10 mouse cellular contexts compared by ENCODE assay signal in the genomic region with DNA sequence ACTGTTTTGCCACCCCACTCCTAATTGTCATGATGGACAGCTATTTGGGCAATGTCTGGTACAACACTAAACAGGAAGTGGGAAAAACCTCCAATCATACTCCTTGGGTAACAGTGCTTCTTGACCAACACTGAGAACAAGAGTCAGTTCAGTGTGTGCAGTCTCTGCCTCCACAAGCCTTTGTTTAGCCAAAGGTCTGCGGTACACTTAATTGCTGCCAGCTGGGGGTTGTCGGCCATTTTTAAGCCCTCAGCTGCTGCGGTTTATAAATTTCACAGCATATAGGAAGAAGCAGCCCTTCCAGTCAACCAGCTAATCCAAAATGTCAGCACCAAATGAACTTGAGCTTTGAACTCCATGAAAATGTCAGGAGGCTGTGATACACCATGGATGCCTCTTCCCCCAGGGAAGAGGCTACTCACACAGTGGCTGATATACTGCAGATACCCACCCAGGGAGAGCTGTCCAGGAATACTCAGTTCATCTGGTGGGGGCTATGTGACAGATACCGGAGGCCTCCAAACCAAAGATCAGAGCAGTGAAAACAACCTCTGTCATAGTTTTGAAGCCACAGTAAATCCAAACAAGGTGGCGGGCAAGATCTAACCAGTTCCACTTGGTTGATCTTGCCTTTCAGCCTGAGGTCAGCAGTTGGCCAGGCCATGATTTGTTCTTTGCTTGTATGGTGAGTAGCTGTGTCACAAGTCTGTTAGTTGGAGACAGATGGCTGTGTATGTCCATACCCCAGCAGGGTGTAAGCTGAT.
DNase-seq lines count a peak whose midpoint lies in the region; ATAC-seq and TF ChIP-seq lines count a peak whose summit lies in the region.
"Had no signal": no experiment of that assay in that cellular context is flagged by ENCODE, and none has a peak within 500 bp of the region (broad histone marks: within the 10 kb centered on the region; RNA-seq: fewer than 3 reads in every experiment).

No protein-coding gene starts in this region.

- peak overlapping the region; percentile 18; the same call in 1 of the 2 replicates for H3K27ac ChIP-seq in lung, embryonic 14.5 days (ENCODE audit: low read depth)
- H3K27ac ChIP-seq in embryonic facial prominence, embryonic 12.5 days = peak overlapping the region; percentile 30
- H3K27ac ChIP-seq in kidney, postnatal 0 days = peak overlapping the region; percentile 78

- peaks cover 10% of the 10 kb centered on the region; the same call in 1 of the 2 replicates for H3K4me1 ChIP-seq in lung, embryonic 14.5 days (ENCODE audit: insufficient read depth)
- peaks cover 51% of the 10 kb centered on the region for H3K4me1 ChIP-seq in embryonic facial prominence, embryonic 12.5 days
- H3K4me1 ChIP-seq in kidney, postnatal 0 days (replicated peaks; ENCODE audit: insufficient read depth, low read length) = peaks cover 46% of the 10 kb centered on the region

- WGBS in lung, embryonic 14.5 days = 52% methylated on average over 5 of the region's 5 CpGs
- WGBS in embryonic facial prominence, embryonic 12.5 days = 28% methylated on average over 5 of the region's 5 CpGs
- WGBS in kidney, postnatal 0 days = 30% methylated on average over 5 of the region's 5 CpGs

- no peak overlapping the region for H3K4me3 ChIP-seq in lung, embryonic 14.5 days (ENCODE audit: low read depth, low read length)
- H3K4me3 ChIP-seq in embryonic facial prominence, embryonic 12.5 days = no peak overlapping the region
- H3K4me3 ChIP-seq in kidney, postnatal 0 days (replicated peaks; ENCODE audit: low read depth, low read length) = no peak overlapping the region
- H3K4me3 ChIP-seq in myocyte = no peak overlapping the region

- H3K9me3 ChIP-seq in lung, embryonic 14.5 days (ENCODE audit: low read depth, low read length) = no peaks in the 10 kb centered on the region
- no peaks in the 10 kb centered on the region for H3K9me3 ChIP-seq in embryonic facial prominence, embryonic 12.5 days
- no peaks in the 10 kb centered on the region for H3K9me3 ChIP-seq in kidney, postnatal 0 days (replicated peaks; ENCODE audit: low read length)

- no peak overlapping the region for H3K4me2 ChIP-seq in lung, embryonic 14.5 days
- H3K4me2 ChIP-seq in embryonic facial prominence, embryonic 12.5 days (replicated peaks) = no peak overlapping the region
- H3K4me2 ChIP-seq in kidney, postnatal 0 days (ENCODE audit: low read length) = no peak overlapping the region
- peak overlapping the region; percentile 9 for H3K4me2 ChIP-seq in myocyte (ENCODE audit: low read depth)

- H3K27me3 ChIP-seq in lung, embryonic 14.5 days (ENCODE audit: insufficient read depth, low read length) = no peaks in the 10 kb centered on the region
- no peaks in the 10 kb centered on the region for H3K27me3 ChIP-seq in embryonic facial prominence, embryonic 12.5 days
- H3K27me3 ChIP-seq in kidney, postnatal 0 days (ENCODE audit: insufficient read depth, low read length) = no peaks in the 10 kb centered on the region
- H3K27me3 ChIP-seq in myocyte (ENCODE audit: control insufficient read depth, insufficient read depth, insufficient read length) = no peaks in the 10 kb centered on the region

- no peak for DNase-seq in lung, embryonic 14.5 days
- DNase-seq in lung, adult 18-20 months = no peak
- peak; percentile 54 for DNase-seq in kidney, postnatal 0 days (ENCODE audit: low spot score)
- no peak for DNase-seq in spleen, adult 18-20 months
- no peak for DNase-seq in testis, postnatal 14 days (ENCODE audit: low spot score)
- DNase-seq: cerebellum, adult 9-11 months; heart, postnatal 10 days; right cerebral cortex, adult 18-20 months had no signal

- no peaks in the 10 kb centered on the region for H3K79me2 ChIP-seq in myocyte (ENCODE audit: control insufficient read depth, insufficient read depth)

- no peak overlapping the region for H3K9ac ChIP-seq in lung, embryonic 14.5 days
- no peak overlapping the region for H3K9ac ChIP-seq in embryonic facial prominence, embryonic 12.5 days
- H3K9ac ChIP-seq in kidney, postnatal 0 days (ENCODE audit: low read depth, low read length) = no peak overlapping the region

- TF ChIP-seq CTCF in lung, embryonic 14.5 days (IDR thresholded peaks at IDR 0.05; ENCODE audit: low read depth) = no peak
- no peak for TF ChIP-seq CTCF in kidney, postnatal 0 days (IDR thresholded peaks at IDR 0.05; ENCODE audit: low read depth)

- ATAC-seq in lung, embryonic 14.5 days (ENCODE audit: insufficient read depth) = no peak
- peak; percentile 38; the same call in 1 of the 2 replicates for ATAC-seq in embryonic facial prominence, embryonic 12.5 days (ENCODE audit: insufficient number of reproducible peaks, insufficient read depth, low FRiP score, low TSS enrichment)
- ATAC-seq in kidney, postnatal 0 days (replicated peaks; ENCODE audit: low FRiP score, low read depth) = peak; percentile 54

- no peak overlapping the region for H3ac ChIP-seq in myocyte (ENCODE audit: control insufficient read depth, insufficient read length)

- no peak for TF ChIP-seq POLR2A in myocyte (IDR thresholded peaks at IDR 0.05; ENCODE audit: insufficient read length, low read depth)

- no peaks in the 10 kb centered on the region for H3K36me3 ChIP-seq in lung, embryonic 14.5 days (ENCODE audit: insufficient read depth)
- no peaks in the 10 kb centered on the region for H3K36me3 ChIP-seq in embryonic facial prominence, embryonic 12.5 days
- no peaks in the 10 kb centered on the region for H3K36me3 ChIP-seq in kidney, postnatal 0 days (ENCODE audit: insufficient read depth, low read length)
- peaks cover 10% of the 10 kb centered on the region for H3K36me3 ChIP-seq in myocyte (ENCODE audit: control insufficient read depth, insufficient read depth)

TF ChIP-seq in myocyte, 11 proteins besides CTCF, POLR2A, EP300 and RAD21:
- TF ChIP-seq POLR2AphosphoS2 (IDR thresholded peaks at IDR 0.05; ENCODE audit: insufficient read length, low read depth) = no peak
- no peak for TF ChIP-seq USF1 (IDR thresholded peaks at IDR 0.05; ENCODE audit: low read depth)
- TF ChIP-seq TCF3 (IDR thresholded peaks at IDR 0.05; ENCODE audit: insufficient read length, low read depth) = no peak
- no peak for TF ChIP-seq CEBPB (IDR thresholded peaks at IDR 0.05; ENCODE audit: insufficient read depth, poor library complexity, severe bottlenecking)
- TF ChIP-seq SRF (IDR thresholded peaks at IDR 0.05; ENCODE audit: control insufficient read depth, insufficient read length, low read depth) = no peak
- no peak for TF ChIP-seq MAX (IDR thresholded peaks at IDR 0.05; ENCODE audit: low read depth)
- TF ChIP-seq TCF12 (IDR thresholded peaks at IDR 0.05; ENCODE audit: insufficient read depth, poor library complexity, severe bottlenecking) = peak; percentile 57
- peak in 1 of 3 experiments; percentile 37 for TF ChIP-seq MYOG (IDR thresholded peaks at IDR 0.05; ENCODE audit: control insufficient read depth in 1 of 3, insufficient read depth in 1 of 3, insufficient read length in 2 of 3, low read depth in 2 of 3)
- no peak for TF ChIP-seq E2F4 (IDR thresholded peaks at IDR 0.05; ENCODE audit: insufficient read depth)
- TF ChIP-seq MYOD1 (IDR thresholded peaks at IDR 0.05; ENCODE audit: control insufficient read depth in 1 of 3, insufficient read length in 2 of 3, low read depth in 2 of 3) = peak in 1 of 3 experiments; percentile 53
- TF ChIP-seq REST (IDR thresholded peaks at IDR 0.05; ENCODE audit: insufficient read depth, insufficient read length) = no peak

Comparison
In these comparisons a context has a peak if more than half of its experiments do, and no peak if none do; other contexts are left out.
1. H3K27ac ChIP-seq: peak in every context shown above with its lines; median percentile 78 in kidney, postnatal 0 days; 30 in embryonic facial prominence, embryonic 12.5 days; 18 in lung, embryonic 14.5 days.